Mouse (Mus musculus) heart, adult 10 weeks (tissue): Measurements from ENCODE around the gene Olfr191. TPM values are rescaled to one million over a fixed set of nuclear protein-coding genes. Genes with fewer than 3 reads are reported as not detected.

ENCODE experiments used
- polyA plus RNA-seq: library from polyadenylated mRNA; stranded (reverse); fragments of 350-450 nt; fragmentation: Illumina TruSeq; extraction: RNeasy Lipid Tissue Mini Kit (QIAGEN cat#74804); gene quantifications from one replicate; pipeline ENCODE4 v1.2.3, GENCODE M21; 2014; ENCODE audit warnings: low read depth, low replicate concordance

The Olfr191 gene
- not detected for polyA plus RNA-seq

GRCm38 (mm10) chr16:59089722-59090121 is at the start of gene Olfr191:
TSS of gene Olfr191 (minus strand) at chr16:59089822.

GRCm38 (mm10) chr16:59120969-59121368 is 31.3 kb upstream of the Olfr191 start, which contains the start of gene Olfr194:
TSS of gene Olfr194 (minus strand) at chr16:59121069.

GRCm38 (mm10) chr16:59111781-59112180 is 22.2 kb upstream of the Olfr191 start, which contains the start of gene Olfr193:
TSS of gene Olfr193 (minus strand) at chr16:59111881.

GRCm38 (mm10) chr16:59077905-59078304 is 11.7 kb downstream of the Olfr191 start, which contains the start of gene Olfr190:
TSS of gene Olfr190 (minus strand) at chr16:59078005.

GRCm38 (mm10) chr16:59039710-59040109 is 49.9 kb downstream of the Olfr191 start, which contains the start of gene Olfr187:
TSS of gene Olfr187 (minus strand) at chr16:59039767.

Other genes starting within 250 kb of the Olfr191 start
- gene Olfr177, start 215.1 kb downstream of the Olfr191 start, polyA plus RNA-seq: not detected
- gene Olfr178, start 197.8 kb downstream of the Olfr191 start, polyA plus RNA-seq: not detected
- gene Olfr181, start 161.1 kb downstream of the Olfr191 start, polyA plus RNA-seq: not detected
- gene Olfr180, start 160.4 kb downstream of the Olfr191 start, polyA plus RNA-seq: not detected
- not detected for gene Olfr183, start 94.5 kb downstream of the Olfr191 start, polyA plus RNA-seq
- not detected for gene Olfr186, start 59.5 kb downstream of the Olfr191 start, polyA plus RNA-seq
- gene Olfr187, start 50.1 kb downstream of the Olfr191 start, polyA plus RNA-seq: not detected
- not detected for gene Olfr190, start 11.8 kb downstream of the Olfr191 start, polyA plus RNA-seq
- not detected for gene Olfr193, start 22.1 kb upstream of the Olfr191 start, polyA plus RNA-seq
- gene Olfr194, start 31.2 kb upstream of the Olfr191 start, polyA plus RNA-seq: not detected
- gene Olfr195, start 57.2 kb upstream of the Olfr191 start, polyA plus RNA-seq: not detected
- not detected for gene Olfr196, start 80.6 kb upstream of the Olfr191 start, polyA plus RNA-seq
- gene Olfr198, start 113.7 kb upstream of the Olfr191 start, polyA plus RNA-seq: not detected
- not detected for gene Olfr199, start 129.9 kb upstream of the Olfr191 start, polyA plus RNA-seq
- gene Olfr201, start 182.8 kb upstream of the Olfr191 start, polyA plus RNA-seq: not detected
- not detected for gene Olfr202, start 197.0 kb upstream of the Olfr191 start, polyA plus RNA-seq
- not detected for gene Olfr203, start 209.1 kb upstream of the Olfr191 start, polyA plus RNA-seq
- gene Olfr204, start 228.4 kb upstream of the Olfr191 start, polyA plus RNA-seq: not detected
- gene Olfr205, start 241.3 kb upstream of the Olfr191 start, polyA plus RNA-seq: not detected